Mouse (Mus musculus): ENCODE data around the gene Olfr574. TPM values are rescaled to one million over a fixed set of nuclear protein-coding genes. Genes with fewer than 3 reads are reported as not detected.

Olfr574 gene
- polyA plus RNA-seq, 1 experiment from 2014 or later, result not detected

- no peaks in the 10 kb centered on the region for H3K27me3 ChIP-seq (ENCODE audit: low read depth, poor library complexity, severe bottlenecking)
- no peak overlapping the region for H3K4me3 ChIP-seq
- H3K27ac ChIP-seq, result no peak overlapping the region
- H3K9me3 ChIP-seq (replicated peaks), result no peaks in the 10 kb centered on the region
- WGBS, result 65% methylated on average over 1 of the region's 1 CpGs
- H3K4me1 ChIP-seq, result no peaks in the 10 kb centered on the region
- DNase-seq (ENCODE audit: low spot score), result no peak
- H3K36me3 ChIP-seq, result no peaks in the 10 kb centered on the region
Measured at GRCm38 (mm10) chr7:102974399-102974798, 26.1 kb downstream of the Olfr574 start.

DNA sequence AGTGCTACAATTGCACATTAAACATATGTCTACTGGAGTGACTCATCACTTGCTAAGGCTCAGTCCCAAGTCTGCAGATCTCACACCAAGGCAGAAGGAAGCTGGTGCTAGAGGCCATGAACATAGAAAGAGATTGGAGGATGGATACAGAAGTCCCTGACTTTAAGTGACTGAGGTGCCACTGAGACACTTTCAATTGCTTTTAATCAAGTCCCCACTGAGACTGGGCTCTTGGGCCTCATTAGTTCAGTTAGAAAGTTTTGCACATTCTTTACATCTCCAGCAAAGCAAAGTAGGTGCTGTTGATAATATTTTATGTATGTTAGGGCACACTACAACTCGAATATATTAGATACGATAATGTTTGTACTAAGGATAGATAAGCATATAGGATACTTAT, 27.6 kb downstream of the Olfr574 start, which contains the start of gene Olfr577:
Gene Olfr577, minus strand, starts transcription at position 101 of the 400 bp plus-strand sequence.
- Histone ChIP-seq H3K27ac (no peak within 1 kb of the TSS), H3K4me3 (no peak within 1 kb of the TSS)
- 89% methylated on average over 2 of the region's 2 CpGs for WGBS

GRCm38 (mm10) chr7:102989224-102989623, 41.0 kb downstream of the Olfr574 start, which contains the start of gene Olfr578:
TSS of gene Olfr578 (minus strand) at chr7:102989324.
- Histone ChIP-seq H3K36me3 (no peaks in the 10 kb centered on the region), H3K4me3 (no peak within 1 kb of the TSS), H3K27ac (no peak within 1 kb of the TSS), H3K9me3 (replicated peaks) (no peaks in the 10 kb centered on the region), H3K4me1 (no peaks in the 10 kb centered on the region), H3K27me3 (ENCODE audit: low read depth, poor library complexity, severe bottlenecking) (no peaks in the 10 kb centered on the region)
- 77% methylated on average over 3 of the region's 3 CpGs for WGBS
- DNase-seq (ENCODE audit: low spot score), result no peak

More for the DNA sequence above, 27.6 kb downstream of the Olfr574 start, which contains the start of gene Olfr577:
- Histone ChIP-seq H3K4me1 (no peaks in the 10 kb centered on the region), H3K27me3 (ENCODE audit: low read depth, poor library complexity, severe bottlenecking) (no peaks in the 10 kb centered on the region), H3K9me3 (replicated peaks) (no peaks in the 10 kb centered on the region), H3K36me3 (no peaks in the 10 kb centered on the region)
- no peak for DNase-seq (ENCODE audit: low spot score)

Other genes starting within 250 kb of the Olfr574 start
- gene Olfr558, start 246.3 kb upstream of the Olfr574 start, polyA plus RNA-seq (2016; fragmentation: Nextera tagmentation; extraction: Ambion mirVana), result not detected in 2 replicates
- gene Olfr33, start 229.4 kb upstream of the Olfr574 start, polyA plus RNA-seq (2016; fragmentation: Nextera tagmentation; extraction: Ambion mirVana), result not detected in 2 replicates
- not detected in 2 replicates for gene Olfr559, start 221.0 kb upstream of the Olfr574 start, polyA plus RNA-seq (2016; fragmentation: Nextera tagmentation; extraction: Ambion mirVana)
- not detected in 2 replicates for gene Olfr560, start 189.1 kb upstream of the Olfr574 start, polyA plus RNA-seq (2016; fragmentation: Nextera tagmentation; extraction: Ambion mirVana)
- gene Olfr78, start 189.0 kb upstream of the Olfr574 start, polyA plus RNA-seq (2016; fragmentation: Nextera tagmentation; extraction: Ambion mirVana), result not detected in 2 replicates
- gene Olfr561, start 177.2 kb upstream of the Olfr574 start, polyA plus RNA-seq (2016; fragmentation: Nextera tagmentation; extraction: Ambion mirVana), result not detected in 2 replicates
- gene Olfr564, start 145.0 kb upstream of the Olfr574 start, polyA plus RNA-seq (2016; fragmentation: Nextera tagmentation; extraction: Ambion mirVana), result not detected in 2 replicates
- gene Olfr566, start 89.7 kb upstream of the Olfr574 start, polyA plus RNA-seq (2016; fragmentation: Nextera tagmentation; extraction: Ambion mirVana), result not detected in 2 replicates
- gene Olfr568, start 71.3 kb upstream of the Olfr574 start, polyA plus RNA-seq (2016; fragmentation: Nextera tagmentation; extraction: Ambion mirVana), result not detected in 2 replicates
- not detected in 2 replicates for gene Olfr569, start 57.6 kb upstream of the Olfr574 start, polyA plus RNA-seq (2016; fragmentation: Nextera tagmentation; extraction: Ambion mirVana)
- gene Olfr570, start 53.9 kb upstream of the Olfr574 start, polyA plus RNA-seq (2016; fragmentation: Nextera tagmentation; extraction: Ambion mirVana), result not detected in 2 replicates
- not detected in 2 replicates for gene Olfr571, start 30.9 kb upstream of the Olfr574 start, polyA plus RNA-seq (2016; fragmentation: Nextera tagmentation; extraction: Ambion mirVana)
- gene Olfr572, start 24.1 kb upstream of the Olfr574 start, polyA plus RNA-seq (2016; fragmentation: Nextera tagmentation; extraction: Ambion mirVana), result not detected in 2 replicates
- not detected in 2 replicates for gene Olfr573-ps1, start 5.9 kb upstream of the Olfr574 start, polyA plus RNA-seq (2016; fragmentation: Nextera tagmentation; extraction: Ambion mirVana)
- gene Olfr575, start 10.3 kb downstream of the Olfr574 start, polyA plus RNA-seq (2016; fragmentation: Nextera tagmentation; extraction: Ambion mirVana), result not detected in 2 replicates
- gene Olfr576, start 14.2 kb downstream of the Olfr574 start, polyA plus RNA-seq (2016; fragmentation: Nextera tagmentation; extraction: Ambion mirVana), result not detected in 2 replicates
- not detected in 2 replicates for gene Olfr577, start 27.5 kb downstream of the Olfr574 start, polyA plus RNA-seq (2016; fragmentation: Nextera tagmentation; extraction: Ambion mirVana)
- not detected in 2 replicates for gene Olfr578, start 40.9 kb downstream of the Olfr574 start, polyA plus RNA-seq (2016; fragmentation: Nextera tagmentation; extraction: Ambion mirVana)
- not detected in 2 replicates for gene Olfr582, start 89.6 kb downstream of the Olfr574 start, polyA plus RNA-seq (2016; fragmentation: Nextera tagmentation; extraction: Ambion mirVana)
- not detected in 2 replicates for gene Olfr583, start 102.8 kb downstream of the Olfr574 start, polyA plus RNA-seq (2016; fragmentation: Nextera tagmentation; extraction: Ambion mirVana)
- gene Olfr584, start 133.4 kb downstream of the Olfr574 start, polyA plus RNA-seq (2016; fragmentation: Nextera tagmentation; extraction: Ambion mirVana), result not detected in 2 replicates
- not detected in 2 replicates for gene Olfr585, start 149.3 kb downstream of the Olfr574 start, polyA plus RNA-seq (2016; fragmentation: Nextera tagmentation; extraction: Ambion mirVana)
- gene Olfr586, start 177.2 kb downstream of the Olfr574 start, polyA plus RNA-seq (2016; fragmentation: Nextera tagmentation; extraction: Ambion mirVana), result not detected in 2 replicates
- not detected in 2 replicates for gene Olfr588-ps1, start 192.4 kb downstream of the Olfr574 start, polyA plus RNA-seq (2016; fragmentation: Nextera tagmentation; extraction: Ambion mirVana)
- not detected in 2 replicates for gene Olfr589, start 207.9 kb downstream of the Olfr574 start, polyA plus RNA-seq (2016; fragmentation: Nextera tagmentation; extraction: Ambion mirVana)
- not detected in 2 replicates for gene Olfr591, start 229.9 kb downstream of the Olfr574 start, polyA plus RNA-seq (2016; fragmentation: Nextera tagmentation; extraction: Ambion mirVana)
- gene Olfr592, start 236.3 kb downstream of the Olfr574 start, polyA plus RNA-seq (2016; fragmentation: Nextera tagmentation; extraction: Ambion mirVana), result not detected in 2 replicates

Measured in limb, embryonic 10.5 days (tissue).